Mouse (Mus musculus): Measurements from ENCODE around the gene Plcl2.

Gene Plcl2

DNA sequence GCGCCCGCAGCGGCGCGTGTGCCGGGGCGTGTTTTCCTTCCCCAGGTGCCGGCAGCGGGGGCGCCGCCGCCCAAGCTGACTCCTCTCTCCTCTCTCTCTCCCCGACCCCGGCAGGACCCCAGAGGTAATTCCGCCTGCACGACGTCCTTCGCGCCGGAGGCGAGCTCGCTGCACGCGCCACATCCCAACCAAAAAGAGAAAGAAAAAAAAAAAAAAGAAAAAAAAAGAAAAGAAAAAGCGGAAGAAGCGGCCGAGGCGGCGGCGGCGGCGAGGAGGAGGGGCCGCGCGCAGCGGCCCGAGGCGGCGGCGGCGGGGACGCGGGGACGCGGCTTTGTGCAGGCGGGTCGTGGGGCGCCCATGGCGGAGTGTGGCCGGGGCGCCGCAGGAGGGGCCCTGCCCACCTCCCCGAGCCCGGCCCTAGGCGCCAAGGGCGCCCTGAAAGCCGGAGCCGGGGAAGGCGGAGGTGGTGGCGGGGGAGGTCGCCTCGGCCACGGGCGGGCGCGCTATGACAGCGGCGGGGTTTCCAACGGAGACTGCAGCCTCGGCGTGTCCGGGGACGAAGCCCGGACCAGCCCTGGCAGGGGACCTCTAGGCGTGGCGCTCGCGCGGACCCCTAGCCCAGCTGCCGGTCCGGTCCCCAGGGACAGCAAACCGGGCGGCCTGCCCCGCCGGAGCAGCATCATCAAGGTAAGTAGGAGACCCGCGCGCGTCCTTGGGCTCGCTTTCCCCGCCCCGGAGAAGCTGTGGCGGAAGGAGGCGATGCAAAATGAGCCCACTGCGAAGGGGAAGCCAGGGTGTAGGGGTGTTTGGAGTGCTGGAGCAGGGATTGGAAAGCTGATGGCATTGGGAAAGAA, at the start of gene Plcl2:
Gene Plcl2, plus strand, starts transcription at position 153 of the 854 bp plus-strand sequence.
- DNase-seq (ENCODE audit: low spot score), result no peak

DNA sequence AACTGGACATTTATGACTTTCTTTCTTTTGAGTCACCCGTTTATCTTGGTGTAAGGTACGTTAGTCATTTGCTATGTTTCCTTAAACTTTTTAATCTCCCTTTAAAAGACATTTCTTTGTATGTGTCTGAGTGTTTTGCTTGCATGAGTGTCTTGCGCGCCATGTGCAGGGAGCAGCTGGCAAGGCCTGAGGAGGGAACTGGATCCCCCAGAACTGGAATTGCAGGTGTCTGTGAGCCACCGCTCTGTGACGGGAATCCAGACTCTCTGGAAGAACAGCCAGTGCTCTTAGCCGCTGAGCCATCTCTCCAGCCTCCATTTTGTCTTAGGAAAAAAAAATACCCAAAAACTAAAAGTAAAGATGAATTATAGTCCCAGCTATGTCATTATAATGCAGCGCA, 48.9 kb upstream of the Plcl2 start:
- DNase-seq (ENCODE audit: low spot score), result no peak

DNA sequence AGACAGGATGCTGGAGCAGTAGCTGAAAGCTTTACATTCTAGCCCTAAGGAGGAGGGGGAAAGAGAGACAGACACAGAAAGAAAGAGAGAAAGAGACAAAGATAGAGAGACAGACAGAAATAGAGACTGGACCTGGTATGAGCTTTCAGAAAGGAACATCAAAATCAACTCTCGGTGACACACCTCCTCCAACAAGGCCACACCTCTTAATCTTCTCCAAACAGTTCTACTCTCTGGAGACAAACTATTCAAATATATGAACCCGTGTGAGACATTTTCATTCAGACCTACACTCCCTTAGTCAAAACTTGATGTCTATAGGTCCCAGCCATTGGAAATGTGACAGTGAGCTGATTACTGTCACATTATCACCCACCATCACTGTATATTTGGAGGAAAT, 41.8 kb upstream of the Plcl2 start:
- DNase-seq (ENCODE audit: low spot score), result no peak

DNA sequence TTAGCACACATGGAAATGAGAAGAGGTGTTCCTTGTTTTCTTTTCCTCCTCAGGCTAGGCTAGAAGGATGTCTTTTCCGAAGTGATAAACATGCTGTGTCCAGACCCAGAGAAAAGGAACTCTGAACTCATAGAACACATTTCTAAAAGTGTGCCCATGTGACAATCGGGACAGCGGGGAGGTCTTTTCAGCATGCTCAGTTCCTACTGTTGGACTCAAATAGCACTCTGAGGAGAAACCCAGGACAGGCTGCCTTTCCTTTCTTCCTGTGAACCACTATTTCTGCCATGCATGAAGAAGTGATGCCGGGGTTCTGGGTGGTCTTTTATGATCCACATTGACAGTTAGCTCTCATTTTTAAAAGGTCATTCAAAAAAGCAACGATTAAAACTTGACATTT, 40.1 kb upstream of the Plcl2 start:
- no peak for DNase-seq (ENCODE audit: low spot score)

DNA sequence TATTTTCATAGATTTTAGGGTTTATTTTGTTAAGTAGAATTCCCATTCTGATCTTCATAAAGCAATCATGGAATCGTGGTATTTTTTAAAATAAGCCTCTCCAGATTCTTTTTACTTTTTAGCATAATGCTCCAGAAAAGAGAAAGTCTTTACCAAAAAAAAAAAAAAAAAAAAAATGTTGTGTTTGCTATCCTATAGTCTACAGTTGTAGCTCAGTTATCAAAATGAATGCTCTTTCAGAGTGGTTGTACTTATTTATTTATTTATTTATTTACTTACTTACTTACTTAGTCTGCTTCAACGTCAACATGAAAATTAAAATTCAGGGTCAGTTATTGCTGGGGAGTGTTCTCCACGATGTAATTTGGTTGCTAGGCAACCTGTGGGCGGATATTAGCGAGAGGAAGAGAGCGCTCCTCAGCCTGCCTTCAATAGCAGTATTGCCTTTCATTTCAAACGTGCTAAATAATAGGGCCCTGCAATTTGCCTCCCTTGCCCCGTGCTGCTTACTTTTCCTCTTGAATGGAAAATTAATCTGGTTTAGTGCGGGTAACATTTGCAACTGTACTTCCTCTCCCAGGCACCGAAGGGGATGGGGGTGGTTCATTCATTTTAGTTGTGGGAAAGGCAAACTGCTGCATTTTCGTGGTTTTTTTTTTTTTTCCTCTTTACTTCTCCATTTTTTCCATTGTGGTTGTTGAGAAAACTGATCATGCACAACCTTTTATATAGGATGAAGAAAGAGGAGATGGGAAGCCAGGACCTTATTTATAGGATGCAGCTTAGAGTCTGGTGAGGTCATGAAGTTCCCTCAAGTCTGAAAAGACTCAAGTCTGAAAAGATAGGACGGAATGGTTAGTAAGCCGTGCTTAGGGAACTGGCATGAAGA, 39.4 kb upstream of the Plcl2 start:
- DNase-seq (ENCODE audit: low spot score), result peak; percentile 50

DNA sequence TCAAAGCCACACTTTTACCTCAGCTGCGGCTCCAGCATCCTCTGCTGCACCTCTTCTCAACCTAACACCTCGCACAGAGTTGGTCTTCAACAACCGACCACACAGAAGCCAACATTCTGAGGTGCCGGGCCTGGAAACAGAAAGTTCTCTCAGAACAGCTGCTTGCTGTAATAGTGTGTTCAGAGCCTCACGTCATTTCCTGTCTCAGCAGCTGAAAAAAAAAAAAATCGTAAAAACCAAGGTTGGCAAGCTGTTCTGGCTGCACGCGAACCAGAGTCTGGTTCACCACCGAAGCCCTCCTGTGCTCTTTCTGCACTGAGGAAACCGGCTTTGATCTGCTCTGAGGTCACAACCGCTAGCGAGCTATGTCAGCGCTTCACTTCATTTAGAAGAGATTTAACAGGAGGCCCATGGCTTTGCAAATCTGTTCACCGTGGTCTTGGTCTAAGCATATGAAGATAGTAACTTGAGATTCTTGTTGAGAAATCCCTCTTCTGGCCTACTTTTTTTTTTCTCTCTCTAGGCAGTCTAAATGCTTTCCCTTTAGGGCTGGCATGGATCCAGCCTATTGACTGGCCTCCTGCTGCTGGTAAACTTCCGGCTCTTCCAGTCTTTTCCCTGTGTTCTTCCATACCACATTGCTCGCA, 38.6 kb upstream of the Plcl2 start:
- peak; percentile 41 for DNase-seq (ENCODE audit: low spot score)

DNA sequence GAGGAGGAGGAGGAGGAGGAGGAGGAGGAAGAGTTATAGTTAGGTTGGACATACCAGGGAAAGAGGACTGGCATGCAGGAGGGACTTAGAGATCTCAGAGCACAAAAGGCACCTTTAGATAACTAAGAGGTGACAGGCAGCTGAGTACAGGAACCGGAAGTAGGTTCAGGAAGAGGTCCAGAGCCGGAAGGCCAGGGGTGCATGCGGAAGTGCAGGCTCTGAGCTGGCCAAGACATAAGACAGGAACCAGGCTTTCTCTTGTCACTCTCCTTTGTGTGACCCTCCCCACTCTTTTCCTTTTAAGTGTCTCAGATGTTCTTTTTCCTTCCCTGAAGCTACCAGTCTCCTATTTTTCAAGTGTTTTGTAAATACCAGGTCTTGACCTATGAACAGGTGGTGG, 38.0 kb upstream of the Plcl2 start:
- DNase-seq (ENCODE audit: low spot score), result no peak

DNA sequence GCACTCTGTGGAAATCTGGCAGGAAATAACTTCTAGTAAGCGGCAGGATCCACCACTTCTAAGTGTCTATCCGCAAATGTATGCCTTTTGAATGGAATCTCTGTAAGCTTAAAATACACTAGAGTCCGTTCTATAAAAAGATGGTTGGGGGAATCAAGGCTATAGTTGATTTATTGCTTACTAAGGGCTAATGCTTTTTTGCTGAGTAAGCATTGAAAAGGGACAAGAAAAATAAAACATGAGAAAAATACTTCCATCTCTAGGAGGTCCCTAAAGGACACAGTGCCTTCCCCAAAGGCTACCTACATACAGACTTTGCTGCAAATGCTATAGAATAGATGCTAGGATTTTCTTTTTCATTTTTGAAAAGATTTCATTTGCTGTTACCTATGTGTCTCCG, 31.9 kb upstream of the Plcl2 start:
- DNase-seq (ENCODE audit: low spot score), result no peak

DNA sequence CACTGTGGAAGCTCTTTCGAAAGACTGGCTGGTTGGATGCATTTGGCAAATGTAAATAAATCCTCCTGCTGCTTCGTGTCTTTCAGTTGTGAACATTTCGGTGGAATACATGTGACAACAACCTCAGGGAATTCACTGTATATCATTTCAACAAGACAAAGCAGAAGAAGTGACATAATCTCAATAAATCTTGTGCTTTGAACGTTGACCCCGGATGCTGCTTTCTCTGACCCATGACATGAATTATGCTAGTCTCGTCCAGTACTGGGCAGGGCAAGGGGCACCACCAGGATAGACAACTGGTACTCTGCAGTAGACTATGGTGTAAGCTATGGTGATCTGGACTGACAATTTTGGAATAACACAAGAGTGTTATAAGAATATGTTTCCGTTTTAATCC, 28.3 kb upstream of the Plcl2 start:
- no peak for DNase-seq (ENCODE audit: low spot score)

DNA sequence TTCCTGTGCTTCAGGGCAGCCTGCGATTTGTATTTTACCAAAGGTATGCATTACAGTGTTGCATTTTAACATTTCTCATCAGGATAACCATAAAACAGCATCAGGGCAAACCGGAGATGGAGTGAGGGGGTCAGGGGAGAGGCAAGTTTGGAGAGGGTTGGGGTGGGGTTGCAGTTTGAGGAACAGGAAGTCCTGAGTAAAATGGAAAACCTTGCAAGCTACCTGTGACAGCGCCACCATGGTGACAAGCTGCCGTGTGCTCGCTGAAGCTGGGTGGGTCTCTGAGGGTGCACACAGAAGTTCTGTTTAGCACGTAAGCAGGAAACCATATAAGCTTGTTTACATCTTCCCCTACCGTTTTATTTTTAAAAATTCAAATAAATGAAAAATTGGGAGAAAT, 25.5 kb upstream of the Plcl2 start:
- DNase-seq (ENCODE audit: low spot score), result no peak

DNA sequence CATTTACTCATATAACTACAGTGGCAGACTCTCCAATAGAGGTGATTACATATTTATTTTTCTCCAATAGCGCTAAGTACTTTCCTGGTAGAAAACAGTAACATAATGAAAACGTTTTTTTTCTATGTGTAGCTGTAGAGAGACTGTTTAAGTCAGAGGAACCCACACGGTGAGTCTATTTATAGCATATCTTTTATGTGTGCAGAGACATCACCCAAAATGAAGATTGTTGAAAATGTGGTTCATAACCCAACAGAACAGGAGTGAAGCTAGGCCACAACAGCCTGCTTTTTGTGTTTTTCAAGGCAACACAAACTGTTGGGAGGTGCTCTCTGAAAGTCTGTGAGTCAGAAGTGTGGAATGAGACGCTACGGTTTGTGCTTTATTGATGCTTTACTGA, 24.2 kb upstream of the Plcl2 start:
- DNase-seq (ENCODE audit: low spot score), result no peak

DNA sequence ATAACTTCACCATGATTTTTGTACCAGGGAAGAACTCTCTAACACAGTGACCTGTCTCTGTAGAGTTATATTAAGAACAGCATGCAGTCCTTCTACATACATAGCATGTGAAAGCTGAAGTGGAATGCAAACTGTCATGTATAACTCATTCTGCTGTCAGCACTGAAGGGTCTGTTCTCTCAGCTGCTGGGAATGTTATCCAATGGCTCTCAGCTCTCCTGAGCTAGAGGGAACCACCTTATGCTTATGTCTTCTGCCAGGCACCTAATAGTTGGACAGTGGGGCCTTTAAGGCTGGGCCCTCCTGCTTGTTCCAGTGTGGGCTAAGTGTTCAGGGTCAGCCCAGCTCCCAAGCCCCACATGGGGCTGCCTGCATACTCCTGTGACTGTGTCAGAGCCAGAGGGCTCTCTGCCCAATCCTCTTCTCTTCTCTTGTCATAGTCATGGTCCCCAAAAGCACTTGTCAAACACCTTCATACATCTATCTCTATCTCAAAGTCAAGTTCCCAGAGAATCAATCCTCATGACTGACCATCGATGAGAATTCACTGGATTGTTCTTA, 22.1 kb upstream of the Plcl2 start:
- no peak for DNase-seq (ENCODE audit: low spot score)

DNA sequence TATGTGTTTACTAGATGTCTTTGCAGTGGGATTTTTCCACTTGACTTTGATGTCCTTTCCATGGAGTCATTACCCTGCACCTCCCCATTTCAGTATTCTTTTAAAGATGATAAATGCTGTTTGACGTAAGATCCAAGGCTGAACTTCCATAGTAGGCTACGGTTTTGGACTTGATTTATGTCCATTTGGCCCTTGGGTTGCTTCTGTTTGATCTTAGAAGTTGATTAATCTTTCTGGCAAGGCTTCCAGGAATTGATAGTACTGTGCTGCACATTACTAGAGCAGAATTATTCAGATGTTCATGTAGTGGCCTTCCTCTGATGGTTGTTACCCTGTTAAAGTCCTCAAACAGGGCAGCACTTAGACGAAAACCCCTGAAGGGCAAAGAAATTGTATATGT, 21.5 kb upstream of the Plcl2 start:
- DNase-seq (ENCODE audit: low spot score), result no peak

DNA sequence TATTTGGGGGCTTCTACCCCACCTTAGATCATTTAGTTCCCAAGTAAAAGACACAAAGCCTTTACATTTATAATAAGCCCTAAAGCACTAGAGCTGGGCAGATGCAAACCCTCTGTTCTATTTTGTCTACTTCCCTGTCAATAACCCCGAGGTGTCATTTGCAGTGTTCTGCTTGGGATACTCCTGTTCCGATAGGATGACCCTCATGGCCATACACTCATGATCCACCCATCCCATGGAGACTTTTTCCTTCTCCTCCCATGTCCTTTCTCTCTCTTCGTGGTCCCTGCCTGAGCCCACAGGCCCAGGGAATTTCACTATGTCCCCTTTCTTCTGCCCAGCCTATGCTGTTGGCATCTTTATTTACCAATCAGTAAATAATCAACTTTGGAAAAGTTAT, 20.8 kb upstream of the Plcl2 start:
- DNase-seq (ENCODE audit: low spot score), result no peak

DNA sequence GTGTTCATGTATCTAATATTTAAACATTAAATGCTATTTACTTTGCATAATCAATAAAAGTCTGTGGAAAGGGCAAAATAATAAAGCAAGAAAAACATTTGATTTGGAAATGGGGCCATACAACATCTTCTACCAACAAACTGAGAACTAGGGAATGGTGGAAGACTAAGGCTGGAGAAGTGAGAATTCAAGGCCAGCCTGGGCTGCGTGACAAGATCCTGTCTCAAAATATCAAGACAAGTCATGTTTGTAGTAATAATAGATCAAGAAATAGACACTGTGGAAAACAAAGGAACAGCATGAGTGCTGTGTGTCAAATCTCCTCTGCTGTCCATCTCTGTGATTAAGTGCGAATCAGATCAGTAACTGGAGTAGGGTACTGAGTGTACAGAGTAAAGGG, 20.3 kb upstream of the Plcl2 start:
- no peak for DNase-seq (ENCODE audit: low spot score)

DNA sequence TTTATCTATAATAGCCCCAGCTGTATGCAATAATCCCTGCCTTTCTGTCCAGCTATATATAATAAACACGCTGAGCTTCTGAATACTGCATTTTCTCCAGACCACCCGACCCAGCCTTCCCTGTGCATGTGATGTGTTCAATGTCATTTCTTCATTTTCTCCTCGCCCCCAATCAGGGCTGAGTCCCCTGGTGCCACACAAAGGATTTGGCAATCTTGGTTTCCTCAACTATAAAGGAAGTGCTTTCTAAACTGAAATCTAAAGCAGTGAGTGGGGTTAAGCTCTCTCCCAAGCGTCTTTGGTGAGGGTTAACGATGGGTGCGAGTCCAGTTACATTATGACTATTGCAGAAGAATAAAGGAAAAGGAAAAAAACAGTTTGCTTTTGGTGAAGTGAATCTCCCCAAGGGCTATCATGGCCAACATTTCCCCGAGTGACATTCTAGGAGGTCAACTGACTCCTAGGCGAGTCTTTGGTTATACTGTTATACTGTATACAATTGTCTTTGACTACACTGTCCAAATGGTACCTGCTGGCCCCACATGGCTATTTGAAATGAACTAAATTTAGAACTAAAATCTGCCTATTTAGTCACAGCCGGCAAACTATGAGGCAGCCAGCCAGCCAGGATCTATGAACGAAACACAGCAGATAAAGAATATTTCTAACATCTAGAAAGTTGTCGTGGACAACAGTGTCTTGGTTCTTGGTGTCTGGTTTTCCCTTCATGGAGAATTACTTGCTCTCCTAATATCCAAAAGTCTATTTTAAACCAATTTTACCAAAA, 18.4 kb upstream of the Plcl2 start:
- DNase-seq (ENCODE audit: low spot score), result no peak

DNA sequence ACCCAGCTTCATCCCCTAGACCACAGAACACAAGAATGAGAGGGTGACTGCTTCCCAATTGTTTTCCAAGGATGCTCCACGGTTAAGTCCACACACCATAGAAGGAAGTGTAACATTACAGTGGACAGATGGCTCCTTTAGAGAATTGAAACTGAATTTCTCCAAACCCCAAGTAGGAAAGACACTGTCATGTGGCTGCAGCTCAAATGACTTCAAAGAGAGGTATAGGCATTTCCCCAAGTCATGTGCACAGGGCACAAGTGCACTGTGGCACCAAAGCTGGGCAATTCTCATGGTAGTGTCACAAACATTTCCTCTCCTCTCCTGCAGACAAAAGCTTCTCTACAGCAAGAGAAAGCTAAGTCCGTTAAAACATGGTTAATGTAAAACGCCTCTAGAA, 17.7 kb upstream of the Plcl2 start:
- no peak for DNase-seq (ENCODE audit: low spot score)

DNA sequence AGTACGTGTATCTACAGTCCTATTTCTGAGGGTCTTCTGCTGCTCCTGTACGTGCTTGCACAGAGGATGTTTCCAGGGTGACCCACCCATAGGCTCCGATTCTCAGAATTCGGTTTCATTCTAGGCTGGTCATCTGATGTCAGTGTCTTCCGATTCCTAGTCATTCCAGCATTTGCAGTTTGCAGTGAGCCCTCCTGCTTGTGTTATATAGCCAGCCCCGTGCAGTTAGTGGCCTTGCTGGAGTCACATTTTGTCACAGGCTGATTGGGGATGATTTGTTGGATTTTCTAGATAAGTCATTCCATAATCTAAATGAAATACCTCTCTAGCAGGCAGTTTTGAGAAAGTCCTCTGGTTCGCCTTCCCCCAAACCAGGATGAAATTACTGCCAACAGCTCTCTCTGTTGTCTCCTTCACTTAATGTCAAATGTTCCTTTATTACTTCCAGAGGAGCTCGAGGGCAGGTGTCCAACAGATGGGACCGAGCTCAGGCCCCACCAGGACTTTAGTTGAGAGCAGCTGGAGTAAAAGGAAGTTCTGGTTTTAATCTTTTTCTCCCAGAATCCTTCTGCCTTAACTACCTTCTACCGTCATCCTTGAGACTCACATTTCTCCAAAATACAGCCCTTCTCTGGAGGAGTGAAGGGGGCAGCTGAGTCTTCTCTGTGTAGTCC, 13.8 kb upstream of the Plcl2 start:
- DNase-seq (ENCODE audit: low spot score), result no peak

DNA sequence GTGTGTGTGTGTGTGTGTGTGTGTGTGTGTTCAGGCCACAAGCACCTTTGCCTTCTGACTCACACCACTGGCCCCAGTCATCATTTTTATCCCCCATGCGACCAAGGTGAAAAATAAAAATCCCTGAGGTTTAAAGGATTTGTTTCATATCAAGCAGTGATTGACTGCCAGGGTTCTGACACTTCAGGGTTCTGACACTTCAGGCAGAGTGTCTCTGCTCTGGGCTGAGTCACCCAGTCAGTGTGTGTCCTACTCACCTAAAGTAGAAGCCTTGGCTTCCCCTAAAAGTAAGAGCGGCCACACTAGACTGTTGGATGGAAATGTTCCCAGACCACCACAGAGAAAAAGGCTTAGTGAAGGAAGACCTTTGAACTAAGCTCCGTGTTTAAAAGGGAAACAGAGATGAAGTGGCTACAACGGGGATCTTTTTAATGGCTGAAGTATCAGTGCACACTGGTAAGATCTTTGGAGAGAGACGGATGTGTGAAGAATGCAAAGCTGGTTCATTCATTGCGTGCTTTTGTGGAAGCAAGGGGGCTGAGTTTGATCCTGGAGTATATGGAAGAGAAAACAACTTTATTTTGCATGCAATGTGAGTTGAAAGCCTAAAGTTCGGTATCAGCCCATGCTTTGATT, 11.0 kb upstream of the Plcl2 start:
- DNase-seq (ENCODE audit: low spot score), result no peak

DNA sequence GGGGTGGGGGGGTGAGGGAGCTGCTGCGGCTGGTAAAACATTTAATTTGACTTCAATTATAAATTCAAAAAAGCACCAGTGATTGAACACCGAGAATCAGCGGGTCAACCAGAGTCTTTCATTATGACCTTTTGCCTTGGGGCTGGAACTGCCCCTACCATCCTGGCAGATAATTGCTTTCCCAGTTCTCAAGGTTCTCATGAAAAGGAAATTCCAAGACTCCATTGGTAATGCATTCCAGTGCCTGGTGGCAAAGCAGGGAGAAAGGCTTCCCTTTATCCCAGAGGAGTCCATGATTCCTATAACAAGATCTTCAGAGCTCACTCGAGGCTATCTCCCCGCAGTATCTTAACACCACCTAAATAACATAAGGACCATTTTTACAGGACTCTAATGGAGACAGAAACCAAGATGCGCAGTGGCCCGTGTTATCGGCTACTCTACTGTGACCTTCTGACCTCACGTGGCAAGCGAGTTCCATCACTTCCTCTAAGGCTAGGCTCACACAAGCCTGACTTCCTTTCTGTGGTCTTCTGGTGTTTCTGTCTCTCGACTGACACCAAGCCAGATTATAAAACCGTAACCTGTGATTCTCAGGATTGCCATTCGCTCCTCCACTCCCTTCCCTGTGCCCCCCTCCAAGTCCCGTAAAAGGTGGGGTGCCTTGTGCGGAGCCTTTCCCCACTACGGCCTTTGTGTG, 10.0 kb upstream of the Plcl2 start:
- no peak for DNase-seq (ENCODE audit: low spot score)

All from left cerebral cortex, adult 11 months (tissue).